Mouse (Mus musculus): ENCODE results near the gene Lrrc8d. TPM values are rescaled to one million over a fixed set of nuclear protein-coding genes. Genes with fewer than 3 reads are reported as not detected.

The Lrrc8d gene
- total and polyA plus RNA-seq, 3 experiments: 11.4 to 258 (median 21.9) TPM

- DNase-seq (ENCODE audit: low read depth, low spot score): no peak
- no peak for TF ChIP-seq SMC3 (IDR thresholded peaks at IDR 0.05; ENCODE audit: low read depth, low read length)
- peak; percentile 56 for TF ChIP-seq ZNF384 (IDR thresholded peaks at IDR 0.05; ENCODE audit: low read depth, low read length)
- Histone ChIP-seq H3K27ac (ENCODE audit: control insufficient read depth, low read depth, low read length) (no peak overlapping the region), H3K79me2 (ENCODE audit: control insufficient read depth, insufficient read depth, low read length, poor library complexity) (peaks cover 1% of the 10 kb centered on the region; the same call in 1 of the 2 replicates), H3K27me3 (ENCODE audit: control insufficient read depth in 1 of 2, insufficient read depth in 2 of 2, low read length in 2 of 2) (no peaks in the 10 kb centered on the region), H3K9me3 (replicated peaks; ENCODE audit: insufficient read depth, low read length) (no peaks in the 10 kb centered on the region), H3K9ac (ENCODE audit: control insufficient read depth, low read depth, low read length, poor library complexity, severe bottlenecking) (no peak overlapping the region), H3K4me1 (ENCODE audit: control insufficient read depth in 1 of 2, insufficient read depth in 2 of 2, low read length in 2 of 2) (peaks cover 0 to 3% of the 10 kb centered on the region in 2 experiments; a peak in 2 of 4 replicates), H3K36me3 (ENCODE audit: control insufficient read depth in 1 of 2, insufficient read depth in 2 of 2, low read length in 2 of 2) (no peaks in the 10 kb centered on the region), H3K4me3 (ENCODE audit: control insufficient read depth in 1 of 2, insufficient read depth in 1 of 2, low read depth in 2 of 2, low read length in 2 of 2) (no peak overlapping the region)
Measured at GRCm38 (mm10) chr5:105708276-105708675, 8.5 kb downstream of the Lrrc8d start.

- H3K36me3 ChIP-seq (ENCODE audit: control insufficient read depth in 1 of 2, insufficient read depth in 2 of 2, low read length in 2 of 2): peaks cover 0 to 2% of the 10 kb centered on the region in 2 experiments; a peak in 1 of 4 replicates
- H3K4me3 ChIP-seq (ENCODE audit: control insufficient read depth in 1 of 2, insufficient read depth in 1 of 2, low read depth in 2 of 2, low read length in 2 of 2): no peak overlapping the region
Measured at GRCm38 (mm10) chr5:105710473-105710872, 10.7 kb downstream of the Lrrc8d start.

GRCm38 (mm10) chr5:105714446-105714845, 14.7 kb downstream of the Lrrc8d start:
- Histone ChIP-seq H3K27me3 (ENCODE audit: control insufficient read depth in 1 of 2, insufficient read depth in 2 of 2, low read length in 2 of 2) (no peaks in the 10 kb centered on the region), H3K9ac (ENCODE audit: control insufficient read depth, low read depth, low read length, poor library complexity, severe bottlenecking) (no peak overlapping the region), H3K9me3 (replicated peaks; ENCODE audit: insufficient read depth, low read length) (no peaks in the 10 kb centered on the region), H3K27ac (ENCODE audit: control insufficient read depth, low read depth, low read length) (no peak overlapping the region), H3K4me3 (ENCODE audit: control insufficient read depth in 1 of 2, insufficient read depth in 1 of 2, low read depth in 2 of 2, low read length in 2 of 2) (no peak overlapping the region), H3K36me3 (ENCODE audit: control insufficient read depth in 1 of 2, insufficient read depth in 2 of 2, low read length in 2 of 2) (peaks cover 0 to 30% of the 10 kb centered on the region in 2 experiments; a peak in 2 of 4 replicates), H3K79me2 (ENCODE audit: control insufficient read depth, insufficient read depth, low read length, poor library complexity) (peaks cover 3% of the 10 kb centered on the region; the same call in 1 of the 2 replicates), H3K4me1 (ENCODE audit: control insufficient read depth in 1 of 2, insufficient read depth in 2 of 2, low read length in 2 of 2) (peaks cover 21 to 35% of the 10 kb centered on the region in 2 experiments)
- DNase-seq (ENCODE audit: low read depth, low spot score): no peak
- TF ChIP-seq NELFE (IDR thresholded peaks at IDR 0.05; ENCODE audit: low read depth, low read length) (no peak), TAL1 (IDR thresholded peaks at IDR 0.05; ENCODE audit: low read length) (no peak), NRF1 (IDR thresholded peaks at IDR 0.05; ENCODE audit: insufficient read depth, low read depth, low read length, poor library complexity, severe bottlenecking) (no peak), MAFK (IDR thresholded peaks at IDR 0.05; ENCODE audit: borderline replicate concordance, low read depth, low read length) (no peak), SIN3A (IDR thresholded peaks at IDR 0.05; ENCODE audit: low read length) (no peak), ETS1 (IDR thresholded peaks at IDR 0.05; ENCODE audit: low read depth, low read length) (no peak), BHLHE40 (IDR thresholded peaks at IDR 0.05; ENCODE audit: borderline replicate concordance, low read depth, low read length) (no peak), KAT2A (conservative IDR thresholded peaks at IDR 0.05; ENCODE audit: low read depth, low read length) (no peak), USF1 (IDR thresholded peaks at IDR 0.05; ENCODE audit: low read depth, low read length) (no peak), GABPA (IDR thresholded peaks at IDR 0.05; ENCODE audit: low read depth, low read length) (no peak), ELF1 (IDR thresholded peaks at IDR 0.05; ENCODE audit: low read depth, low read length) (no peak), POLR2AphosphoS2 (IDR thresholded peaks at IDR 0.05; ENCODE audit: low read length) (no peak)

More at GRCm38 (mm10) chr5:105710473-105710872, 10.7 kb downstream of the Lrrc8d start:
- no peaks in the 10 kb centered on the region for H3K79me2 ChIP-seq (ENCODE audit: control insufficient read depth, insufficient read depth, low read length, poor library complexity)
- no peaks in the 10 kb centered on the region for H3K9me3 ChIP-seq (replicated peaks; ENCODE audit: insufficient read depth, low read length)
- peaks cover 0 to 3% of the 10 kb centered on the region in 2 experiments; a peak in 2 of 4 replicates for H3K4me1 ChIP-seq (ENCODE audit: control insufficient read depth in 1 of 2, insufficient read depth in 2 of 2, low read length in 2 of 2)
- TF ChIP-seq GABPA (IDR thresholded peaks at IDR 0.05; ENCODE audit: low read depth, low read length) (no peak), HCFC1 (IDR thresholded peaks at IDR 0.05; ENCODE audit: low read depth, low read length) (no peak), USF1 (IDR thresholded peaks at IDR 0.05; ENCODE audit: low read depth, low read length) (no peak), MEF2A (IDR thresholded peaks at IDR 0.05; ENCODE audit: extremely low read depth, insufficient replicate concordance, low read depth, low read length, poor library complexity, severe bottlenecking) (no peak), USF2 (IDR thresholded peaks at IDR 0.05; ENCODE audit: borderline replicate concordance in 1 of 2, insufficient read depth in 1 of 2, low read depth in 1 of 2, low read length in 2 of 2) (no peak), TCF12 (IDR thresholded peaks at IDR 0.05; ENCODE audit: low read depth, low read length) (no peak), UBTF (IDR thresholded peaks at IDR 0.05; ENCODE audit: borderline replicate concordance, insufficient read depth, low read depth, low read length) (no peak), ZMIZ1 (IDR thresholded peaks at IDR 0.05; ENCODE audit: low read depth, low read length) (no peak), RAD21 (IDR thresholded peaks at IDR 0.05; ENCODE audit: low read depth, low read length) (no peak), KAT2A (conservative IDR thresholded peaks at IDR 0.05; ENCODE audit: low read depth, low read length) (no peak), MYC (IDR thresholded peaks at IDR 0.05; ENCODE audit: low read depth, low read length) (no peak), SIN3A (IDR thresholded peaks at IDR 0.05; ENCODE audit: low read length) (no peak), NRF1 (IDR thresholded peaks at IDR 0.05; ENCODE audit: insufficient read depth, low read depth, low read length, poor library complexity, severe bottlenecking) (no peak), SMC3 (IDR thresholded peaks at IDR 0.05; ENCODE audit: low read depth, low read length) (no peak)
- no peak for DNase-seq (ENCODE audit: low read depth, low spot score)
- H3K27ac ChIP-seq (ENCODE audit: control insufficient read depth, low read depth, low read length): no peak overlapping the region
- no peaks in the 10 kb centered on the region for H3K27me3 ChIP-seq (ENCODE audit: control insufficient read depth in 1 of 2, insufficient read depth in 2 of 2, low read length in 2 of 2)
- no peak overlapping the region for H3K9ac ChIP-seq (ENCODE audit: control insufficient read depth, low read depth, low read length, poor library complexity, severe bottlenecking)

Measured in MEL (cell line).